Mouse (Mus musculus): ENCODE measurements at regions not wholly inside any gene's neighbourhood (a gene's known extent, or its start where the extent isn't known, plus 50 kb on each side); places are given as distances from the start of the nearest gene placed in this dataset.
A peak's percentile ranks its signal among the peaks of the same experiment; 100 is the strongest.
"Not testable (repeated sequence)": the region's sequence is repeated elsewhere in the genome, so short reads cannot be mapped to it uniquely, and the experiment has no call there.

DNA sequence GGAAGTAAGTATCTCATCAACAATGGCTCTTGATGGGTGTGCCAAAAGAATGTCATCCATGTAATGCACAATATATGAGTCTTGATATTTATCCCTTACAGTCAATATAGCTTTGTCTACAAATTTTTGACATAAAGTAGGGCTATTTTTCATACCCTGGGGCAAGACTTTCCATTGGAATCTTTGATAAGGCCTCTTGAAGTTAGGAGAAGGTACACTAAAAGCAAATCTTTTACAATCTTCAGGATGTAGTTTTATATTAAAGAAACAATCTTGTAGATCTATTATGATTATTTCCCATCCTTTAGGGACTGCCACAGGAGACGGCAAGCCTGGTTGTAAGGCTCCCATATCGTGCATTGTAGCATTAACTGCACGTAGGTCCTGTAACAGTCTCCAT is 1038.8 kb upstream of the Sel1l start:
- no peaks in the 10 kb centered on the region for H3K27me3 ChIP-seq (ENCODE audit: control insufficient read depth, insufficient read depth, low read length)
- H3K4me1 ChIP-seq (ENCODE audit: control insufficient read depth, insufficient read depth, insufficient read length, low read length): 0 out of 2 replicates have a peak, but pooled peaks cover 1% of the 10 kb centered on the region
- TF ChIP-seq CTCF (IDR thresholded peaks at IDR 0.05; ENCODE audit: extremely low read depth, insufficient read length, insufficient replicate concordance, low read depth, low read length): no peak
- TF ChIP-seq POLR2A (IDR thresholded peaks at IDR 0.05; ENCODE audit: low read depth, low read length): no peak
- no peaks in the 10 kb centered on the region for H3K36me3 ChIP-seq (ENCODE audit: control insufficient read depth, insufficient read depth, low read length)
- H3K4me3 ChIP-seq (ENCODE audit: low read depth, low read length): no peak overlapping the region
- WGBS: 87% methylated on average over 3 of the region's 3 CpGs
- H3K27ac ChIP-seq (ENCODE audit: insufficient read depth, low read depth, low read length): no peak overlapping the region

DNA sequence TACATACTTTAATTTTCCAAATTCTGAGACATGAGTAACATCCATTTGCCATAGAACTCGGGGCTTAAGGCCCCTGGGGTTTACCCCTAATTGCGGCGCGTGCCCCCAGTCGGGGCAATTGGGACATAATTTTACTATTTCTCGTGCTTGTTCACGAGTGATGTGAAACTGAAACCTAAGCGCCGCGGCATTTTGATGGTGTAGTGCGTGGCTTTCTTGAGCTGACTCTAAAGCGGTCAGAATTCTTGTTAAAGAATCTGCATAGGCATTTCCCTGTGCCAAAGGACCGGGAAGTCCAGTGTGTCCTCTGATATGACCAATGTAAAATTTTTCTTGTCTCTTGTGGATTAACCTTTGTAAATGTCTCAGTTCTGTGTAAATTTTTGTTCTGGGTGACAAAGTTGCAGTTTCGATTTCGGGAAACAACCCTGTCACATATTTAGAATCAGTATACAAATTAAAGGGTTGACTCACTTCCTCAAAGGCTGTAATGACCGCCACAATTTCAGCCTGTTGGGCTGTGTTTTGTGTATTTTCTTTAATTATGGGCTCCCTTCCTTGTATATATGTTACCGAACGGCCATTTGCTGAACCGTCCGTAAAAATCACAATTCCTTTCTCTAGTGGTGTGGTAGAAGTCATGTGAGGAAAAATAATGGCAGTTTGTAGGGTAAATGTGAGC is 1037.6 kb upstream of the Sel1l start:
- not testable (repeated sequence) for H3K36me3 ChIP-seq (ENCODE audit: control insufficient read depth, insufficient read depth, low read length); H3K27ac ChIP-seq (ENCODE audit: insufficient read depth, low read depth, low read length); H3K4me1 ChIP-seq (ENCODE audit: control insufficient read depth, insufficient read depth, insufficient read length, low read length); H3K4me3 ChIP-seq (ENCODE audit: low read depth, low read length); H3K27me3 ChIP-seq (ENCODE audit: control insufficient read depth, insufficient read depth, low read length)
- 88% methylated on average over 20 of the region's 20 CpGs for WGBS

GRCm38 (mm10) chr12:92884014-92884413 is 1035.1 kb upstream of the Sel1l start:
- not testable (repeated sequence) for H3K27ac ChIP-seq (ENCODE audit: insufficient read depth, low read depth, low read length); H3K27me3 ChIP-seq (ENCODE audit: control insufficient read depth, insufficient read depth, low read length); H3K36me3 ChIP-seq (ENCODE audit: control insufficient read depth, insufficient read depth, low read length); H3K4me3 ChIP-seq (ENCODE audit: low read depth, low read length); H3K4me1 ChIP-seq (ENCODE audit: control insufficient read depth, insufficient read depth, insufficient read length, low read length)
- WGBS: 90% methylated on average over 2 of the region's 2 CpGs

- not testable (repeated sequence) for H3K4me1 ChIP-seq (ENCODE audit: control insufficient read depth, insufficient read depth, insufficient read length, low read length); H3K4me3 ChIP-seq (ENCODE audit: low read depth, low read length); H3K36me3 ChIP-seq (ENCODE audit: control insufficient read depth, insufficient read depth, low read length); H3K27ac ChIP-seq (ENCODE audit: insufficient read depth, low read depth, low read length); H3K27me3 ChIP-seq (ENCODE audit: control insufficient read depth, insufficient read depth, low read length)
- WGBS: no CpG with 5 or more reads among the region's 8 CpGs
Measured at GRCm38 (mm10) chr12:92883091-92883490, 1034.1 kb upstream of the Sel1l start.

DNA sequence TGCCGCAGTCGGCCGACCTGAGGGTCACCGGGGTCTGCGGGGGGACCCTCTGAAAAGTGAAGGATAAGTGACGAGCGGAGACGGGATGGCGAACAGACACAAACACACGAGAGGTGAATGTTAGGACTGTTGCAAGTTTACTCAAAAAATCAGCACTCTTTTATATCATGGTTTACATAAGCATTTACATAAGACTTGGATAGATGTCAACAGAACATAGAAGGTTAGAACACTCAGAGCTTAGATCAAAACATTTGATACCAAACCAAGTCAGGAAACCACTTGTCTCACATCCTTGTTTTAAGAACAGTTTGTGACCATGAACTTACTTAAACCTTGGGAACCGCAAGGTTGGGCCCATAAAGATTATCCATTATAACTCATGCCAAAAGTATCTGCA is 1033.6 kb upstream of the Sel1l start:
- H3K36me3 ChIP-seq (ENCODE audit: control insufficient read depth, insufficient read depth, low read length); H3K4me1 ChIP-seq (ENCODE audit: control insufficient read depth, insufficient read depth, insufficient read length, low read length); H3K27me3 ChIP-seq (ENCODE audit: control insufficient read depth, insufficient read depth, low read length); H3K4me3 ChIP-seq (ENCODE audit: low read depth, low read length): not testable (repeated sequence)
- WGBS: 90% methylated on average over 7 of the region's 11 CpGs
- peak overlapping the region; percentile 53; the same call in 1 of the 2 replicates for H3K27ac ChIP-seq (ENCODE audit: insufficient read depth, low read depth, low read length)

- H3K4me3 ChIP-seq (ENCODE audit: low read depth, low read length): no peak overlapping the region
- 84% methylated on average over 3 of the region's 3 CpGs for WGBS
- no peaks in the 10 kb centered on the region for H3K4me1 ChIP-seq (ENCODE audit: control insufficient read depth, insufficient read depth, insufficient read length, low read length)
- TF ChIP-seq CTCF (IDR thresholded peaks at IDR 0.05; ENCODE audit: extremely low read depth, insufficient read length, insufficient replicate concordance, low read depth, low read length) (no peak), POLR2A (IDR thresholded peaks at IDR 0.05; ENCODE audit: low read depth, low read length) (no peak)
- H3K36me3 ChIP-seq (ENCODE audit: control insufficient read depth, insufficient read depth, low read length): no peaks in the 10 kb centered on the region
- no peak overlapping the region for H3K27ac ChIP-seq (ENCODE audit: insufficient read depth, low read depth, low read length)
- H3K27me3 ChIP-seq (ENCODE audit: control insufficient read depth, insufficient read depth, low read length): no peaks in the 10 kb centered on the region
Measured at GRCm38 (mm10) chr12:92873602-92874001, 1024.6 kb upstream of the Sel1l start.

DNA sequence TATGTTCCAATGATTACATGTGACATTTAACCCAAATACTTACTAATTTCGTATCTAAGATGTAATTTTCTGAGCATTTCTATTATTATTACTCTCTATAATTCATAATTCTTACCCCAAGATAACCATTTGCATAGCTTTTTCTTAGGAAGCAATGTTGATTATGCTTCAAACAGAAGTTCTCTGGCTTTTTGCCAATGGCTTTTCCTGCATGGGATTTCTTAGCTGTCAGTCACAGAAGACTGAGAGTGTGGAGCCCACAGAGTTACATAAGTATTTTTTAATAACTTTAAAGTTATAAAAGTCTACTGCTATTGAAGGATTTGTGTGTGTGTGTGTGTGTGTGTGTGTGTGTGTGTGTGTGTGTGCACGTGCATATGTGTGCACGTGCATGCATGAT is 1020.4 kb upstream of the Sel1l start:
- H3K27ac ChIP-seq (ENCODE audit: insufficient read depth, low read depth, low read length): no peak overlapping the region
- no peak for TF ChIP-seq CTCF (IDR thresholded peaks at IDR 0.05; ENCODE audit: extremely low read depth, insufficient read length, insufficient replicate concordance, low read depth, low read length)
- TF ChIP-seq POLR2A (IDR thresholded peaks at IDR 0.05; ENCODE audit: low read depth, low read length): no peak
- H3K27me3 ChIP-seq (ENCODE audit: control insufficient read depth, insufficient read depth, low read length): no peaks in the 10 kb centered on the region
- H3K4me3 ChIP-seq (ENCODE audit: low read depth, low read length): no peak overlapping the region
- no peaks in the 10 kb centered on the region for H3K36me3 ChIP-seq (ENCODE audit: control insufficient read depth, insufficient read depth, low read length)
- no peaks in the 10 kb centered on the region for H3K4me1 ChIP-seq (ENCODE audit: control insufficient read depth, insufficient read depth, insufficient read length, low read length)
- 64% methylated on average over 3 of the region's 3 CpGs for WGBS

- H3K27me3 ChIP-seq (ENCODE audit: control insufficient read depth, insufficient read depth, low read length): no peaks in the 10 kb centered on the region
- TF ChIP-seq CTCF (IDR thresholded peaks at IDR 0.05; ENCODE audit: extremely low read depth, insufficient read length, insufficient replicate concordance, low read depth, low read length): no peak
- TF ChIP-seq POLR2A (IDR thresholded peaks at IDR 0.05; ENCODE audit: low read depth, low read length): no peak
- WGBS: 77% methylated on average over 10 of the region's 10 CpGs
Measured at GRCm38 (mm10) chr12:92823090-92823786, 974.3 kb upstream of the Sel1l start.

More at GRCm38 (mm10) chr12:92823090-92823786, 974.3 kb upstream of the Sel1l start:
- Histone ChIP-seq H3K4me3 (ENCODE audit: low read depth, low read length) (no peak overlapping the region), H3K27ac (ENCODE audit: insufficient read depth, low read depth, low read length) (no peak overlapping the region), H3K36me3 (ENCODE audit: control insufficient read depth, insufficient read depth, low read length) (no peaks in the 10 kb centered on the region), H3K4me1 (ENCODE audit: control insufficient read depth, insufficient read depth, insufficient read length, low read length) (no peaks in the 10 kb centered on the region)
